Mouse (Mus musculus) myocyte (in vitro differentiated cells): ENCODE measurements around the gene Hhat. TPM values are rescaled to one million over a fixed set of nuclear protein-coding genes. Genes with fewer than 3 reads are reported as not detected.

Experiments
- H3K27me3 ChIP-seq: one replicate; pipeline ENCODE4 v1.6.1; 2011; ENCODE audit not compliant: control insufficient read depth, insufficient read depth, insufficient read length
- H3K36me3 ChIP-seq: one replicate; pipeline ENCODE4 v1.6.1; 2011; ENCODE audit not compliant: control insufficient read depth, insufficient read depth
- H3K4me2 ChIP-seq: one replicate; pipeline ENCODE4 v1.6.1; 2011; ENCODE audit warnings: low read depth, control low read depth
- H3K4me3 ChIP-seq: one replicate; pipeline ENCODE4 v1.5.1; 2011; ENCODE audit warnings: mild to moderate bottlenecking, control low read depth, moderate library complexity
- H3K79me2 ChIP-seq: one replicate; pipeline ENCODE4 v1.6.1; 2011; ENCODE audit not compliant: control insufficient read depth, insufficient read depth
- H3ac ChIP-seq: one replicate; pipeline ENCODE4 v1.6.1; 2011; ENCODE audit not compliant: control insufficient read depth, insufficient read length
- CEBPB ChIP-seq: IDR thresholded peaks from 2 replicates; pipeline ENCODE4 v1.6.1; 2011; ENCODE audit warnings: mild to moderate bottlenecking, moderate library complexity; ENCODE audit not compliant: poor library complexity, insufficient read depth, severe bottlenecking
- E2F4 ChIP-seq: IDR thresholded peaks from one replicate; pipeline ENCODE4 v1.6.1; 2011; ENCODE audit warnings: mild to moderate bottlenecking, control low read depth, moderate library complexity; ENCODE audit not compliant: insufficient read depth
- MAX ChIP-seq: IDR thresholded peaks from one replicate; pipeline ENCODE4 v1.6.1; 2011; ENCODE audit warnings: low read depth, mild to moderate bottlenecking, control low read depth
- MYOD1 ChIP-seq, 3 experiments: IDR thresholded peaks; one replicate each; pipeline ENCODE4 v1.6.1; 2011; ENCODE audit warnings: control low read depth in 2 of 3, low read depth in 2 of 3, mild to moderate bottlenecking in 2 of 3, moderate library complexity in 1 of 3; ENCODE audit not compliant: insufficient read length in 2 of 3, control insufficient read depth in 1 of 3
- MYOG ChIP-seq, 3 experiments: IDR thresholded peaks; one replicate each; pipeline ENCODE4 v1.6.1; 2011; ENCODE audit warnings: control low read depth in 2 of 3, low read depth in 2 of 3, mild to moderate bottlenecking in 2 of 3; ENCODE audit not compliant: insufficient read length in 2 of 3, control insufficient read depth in 1 of 3, insufficient read depth in 1 of 3
- POLR2A ChIP-seq: IDR thresholded peaks from one replicate; pipeline ENCODE4 v1.6.1; 2011; ENCODE audit warnings: low read depth, mild to moderate bottlenecking, control low read depth, moderate library complexity; ENCODE audit not compliant: insufficient read length
- POLR2AphosphoS2 ChIP-seq: IDR thresholded peaks from one replicate; pipeline ENCODE4 v1.6.1; 2011; ENCODE audit warnings: low read depth, control low read depth; ENCODE audit not compliant: insufficient read length
- REST ChIP-seq: IDR thresholded peaks from one replicate; pipeline ENCODE4 v1.6.1; 2011; ENCODE audit warnings: mild to moderate bottlenecking, control low read depth, moderate library complexity; ENCODE audit not compliant: insufficient read depth, insufficient read length
- SRF ChIP-seq: IDR thresholded peaks from one replicate; pipeline ENCODE4 v1.6.1; 2011; ENCODE audit warnings: low read depth; ENCODE audit not compliant: control insufficient read depth, insufficient read length
- TCF12 ChIP-seq: IDR thresholded peaks from one replicate; pipeline ENCODE4 v1.6.1; 2011; ENCODE audit warnings: mild to moderate bottlenecking, control low read depth; ENCODE audit not compliant: poor library complexity, insufficient read depth, severe bottlenecking
- TCF3 ChIP-seq: IDR thresholded peaks from one replicate; pipeline ENCODE4 v1.6.1; 2011; ENCODE audit warnings: low read depth, control low read depth; ENCODE audit not compliant: insufficient read length
- USF1 ChIP-seq: IDR thresholded peaks from one replicate; pipeline ENCODE4 v1.6.1; 2011; ENCODE audit warnings: low read depth, mild to moderate bottlenecking, control low read depth, moderate library complexity
- polyA plus RNA-seq: library from polyadenylated mRNA; unstranded; fragments of >200 nt; fragmentation: generic; extraction: Trizol; gene quantifications from one replicate; pipeline ENCODE4 v1.2.1, GENCODE M21; 2012; ENCODE audit warnings: missing spikeins

Hhat gene
- polyA plus RNA-seq, 1 experiment, result 4.4 TPM

DNA sequence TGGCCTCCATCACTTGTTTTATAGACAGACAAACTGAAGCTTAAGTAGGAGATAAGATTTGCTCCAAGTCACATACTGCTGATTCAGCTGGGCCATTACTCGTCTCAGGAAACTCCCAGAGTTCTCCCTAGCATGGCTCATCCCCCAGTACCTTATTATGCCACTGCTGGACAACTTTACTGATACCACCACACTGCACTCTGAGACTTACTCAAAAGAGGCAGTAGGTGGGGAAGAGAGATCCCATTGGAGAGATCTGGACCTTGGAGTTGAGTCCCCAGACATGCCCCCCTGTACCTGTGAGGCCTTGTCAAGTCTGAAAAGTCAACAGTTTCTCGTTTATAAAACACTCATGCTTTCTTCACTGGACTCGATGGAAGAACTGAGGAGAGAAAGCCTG lies 131.8 kb downstream of the Hhat start:
- Histone ChIP-seq H3K27me3 (no peaks in the 10 kb centered on the region), H3K36me3 (no peaks in the 10 kb centered on the region), H3K4me3 (no peak overlapping the region), H3ac (no peak overlapping the region), H3K4me2 (no peak overlapping the region), H3K79me2 (no peaks in the 10 kb centered on the region)
- TF ChIP-seq E2F4, result no peak
- no peak for TF ChIP-seq REST
- no peak for TF ChIP-seq POLR2A
- no peak for TF ChIP-seq POLR2AphosphoS2
- TF ChIP-seq TCF3, result no peak
- no peak for TF ChIP-seq CEBPB
- no peak for TF ChIP-seq SRF
- TF ChIP-seq USF1, result no peak
- TF ChIP-seq TCF12, result no peak
- no peak for TF ChIP-seq MAX
- TF ChIP-seq MYOG (IDR thresholded peaks at IDR 0.05; ENCODE audit: control insufficient read depth in 1 of 3, insufficient read depth in 1 of 3, insufficient read length in 2 of 3, low read depth in 2 of 3), result no peak
- TF ChIP-seq MYOD1 (IDR thresholded peaks at IDR 0.05; ENCODE audit: control insufficient read depth in 1 of 3, insufficient read length in 2 of 3, low read depth in 2 of 3), result no peak

DNA sequence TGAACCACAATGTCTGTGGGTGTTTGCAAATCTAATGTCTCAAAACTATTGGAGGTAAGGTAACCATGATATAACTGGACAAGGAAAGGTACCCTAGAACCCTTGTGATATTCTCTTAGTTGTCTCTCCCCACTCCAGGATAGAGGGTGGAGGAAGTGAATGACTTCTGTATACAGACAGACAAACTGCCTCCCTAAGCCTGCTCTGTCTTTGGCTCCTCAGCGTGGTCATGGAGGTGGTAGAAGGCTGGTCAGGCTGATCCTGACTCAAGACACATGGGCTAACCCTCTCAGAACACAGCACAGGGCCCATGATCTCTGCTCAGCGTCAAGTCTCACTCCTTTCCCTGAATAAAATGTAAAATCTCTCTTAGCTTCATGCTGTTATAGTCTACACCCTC lies 149.2 kb downstream of the Hhat start:
- Histone ChIP-seq H3K36me3 (no peaks in the 10 kb centered on the region), H3K79me2 (no peaks in the 10 kb centered on the region), H3ac (no peak overlapping the region), H3K27me3 (no peaks in the 10 kb centered on the region), H3K4me2 (no peak overlapping the region), H3K4me3 (no peak overlapping the region)
- no peak for TF ChIP-seq MAX
- no peak for TF ChIP-seq SRF
- TF ChIP-seq MYOD1 (IDR thresholded peaks at IDR 0.05; ENCODE audit: control insufficient read depth in 1 of 3, insufficient read length in 2 of 3, low read depth in 2 of 3), result no peak
- TF ChIP-seq CEBPB, result no peak
- TF ChIP-seq TCF12, result no peak
- no peak for TF ChIP-seq E2F4
- TF ChIP-seq USF1, result no peak
- TF ChIP-seq MYOG (IDR thresholded peaks at IDR 0.05; ENCODE audit: control insufficient read depth in 1 of 3, insufficient read depth in 1 of 3, insufficient read length in 2 of 3, low read depth in 2 of 3), result no peak
- no peak for TF ChIP-seq REST
- TF ChIP-seq TCF3, result no peak
- TF ChIP-seq POLR2AphosphoS2, result no peak
- TF ChIP-seq POLR2A, result no peak

DNA sequence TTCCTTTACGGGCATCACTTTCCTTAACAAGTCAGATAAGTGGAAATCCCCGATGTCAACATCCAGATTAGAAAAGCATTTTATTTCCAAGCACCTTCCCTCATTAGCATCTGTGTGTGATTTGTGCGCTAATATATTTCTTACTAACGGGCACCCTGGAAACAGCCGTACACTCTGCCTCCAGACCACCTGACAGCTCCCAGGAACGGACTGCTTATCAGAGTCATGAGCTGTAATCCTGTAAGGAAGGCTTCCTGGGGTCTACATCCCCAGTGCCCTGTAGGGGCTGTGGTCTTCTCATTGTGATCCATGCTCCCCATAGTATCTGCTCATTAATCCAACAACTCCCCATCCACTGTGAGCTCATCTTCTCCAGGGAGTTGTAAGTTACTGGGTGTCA lies 157.8 kb downstream of the Hhat start:
- H3ac ChIP-seq, result no peak overlapping the region
- no peaks in the 10 kb centered on the region for H3K36me3 ChIP-seq
- H3K4me3 ChIP-seq, result no peak overlapping the region
- no peaks in the 10 kb centered on the region for H3K79me2 ChIP-seq
- TF ChIP-seq E2F4 (no peak), MAX (no peak), USF1 (no peak), MYOD1 (IDR thresholded peaks at IDR 0.05; ENCODE audit: control insufficient read depth in 1 of 3, insufficient read length in 2 of 3, low read depth in 2 of 3) (no peak), TCF3 (no peak), POLR2AphosphoS2 (no peak), TCF12 (no peak), POLR2A (no peak), MYOG (IDR thresholded peaks at IDR 0.05; ENCODE audit: control insufficient read depth in 1 of 3, insufficient read depth in 1 of 3, insufficient read length in 2 of 3, low read depth in 2 of 3) (no peak), REST (no peak), CEBPB (no peak), SRF (no peak)
- no peaks in the 10 kb centered on the region for H3K27me3 ChIP-seq
- H3K4me2 ChIP-seq, result no peak overlapping the region

DNA sequence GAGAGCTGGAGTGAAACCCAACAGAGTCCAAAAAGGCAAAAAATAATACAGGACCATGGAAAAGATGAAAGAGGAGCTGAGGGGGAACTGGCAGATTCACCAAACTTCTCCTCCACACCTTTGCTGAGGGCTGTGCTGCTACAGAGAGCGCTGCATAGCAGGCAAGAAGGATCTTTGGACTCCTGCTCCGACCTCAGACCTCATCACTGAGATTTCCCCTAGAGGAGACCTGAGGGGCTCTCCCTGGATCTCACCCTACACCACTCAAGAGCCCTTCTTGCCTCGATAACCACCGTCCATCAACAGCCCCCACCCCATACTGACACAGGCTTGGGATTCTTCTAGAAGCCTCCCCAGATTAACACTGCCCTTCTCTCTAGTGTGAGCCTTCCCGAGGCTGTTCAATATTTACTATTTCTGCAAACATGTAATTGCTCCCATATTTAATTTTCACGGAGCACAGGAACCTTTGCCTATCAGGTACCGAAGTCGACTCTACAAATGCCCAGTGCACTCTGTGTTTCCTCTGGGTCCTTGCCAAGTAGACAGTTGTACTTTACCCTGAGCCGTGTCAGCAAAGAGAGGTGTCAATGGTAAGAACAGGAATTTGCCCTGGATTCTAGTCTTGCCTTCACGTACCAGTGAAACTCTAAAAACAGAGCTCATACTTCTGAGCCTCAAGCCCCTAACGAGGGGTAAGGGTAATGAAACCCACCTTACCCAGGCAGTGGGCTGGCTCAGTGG lies 158.9 kb downstream of the Hhat start:
- no peak overlapping the region for H3K4me2 ChIP-seq
- no peak overlapping the region for H3ac ChIP-seq
- H3K79me2 ChIP-seq, result no peaks in the 10 kb centered on the region
- H3K36me3 ChIP-seq, result no peaks in the 10 kb centered on the region
- no peak overlapping the region for H3K4me3 ChIP-seq
- no peak for TF ChIP-seq CEBPB
- TF ChIP-seq MYOG (IDR thresholded peaks at IDR 0.05; ENCODE audit: control insufficient read depth in 1 of 3, insufficient read depth in 1 of 3, insufficient read length in 2 of 3, low read depth in 2 of 3), result no peak
- no peak for TF ChIP-seq SRF
- no peak for TF ChIP-seq POLR2AphosphoS2
- TF ChIP-seq USF1, result no peak
- TF ChIP-seq MYOD1 (IDR thresholded peaks at IDR 0.05; ENCODE audit: control insufficient read depth in 1 of 3, insufficient read length in 2 of 3, low read depth in 2 of 3), result no peak
- TF ChIP-seq TCF3, result no peak
- no peak for TF ChIP-seq E2F4
- no peak for TF ChIP-seq TCF12
- no peak for TF ChIP-seq POLR2A
- no peak for TF ChIP-seq REST
- no peak for TF ChIP-seq MAX
- H3K27me3 ChIP-seq, result no peaks in the 10 kb centered on the region
